Mouse (Mus musculus) B cell, adult 2 months (primary cell): ENCODE results near the gene Cenpx.
"Not testable (repeated sequence)": the region's sequence is repeated elsewhere in the genome, so short reads cannot be mapped to it uniquely, and the experiment has no call there.

Experiments
- DNase-seq, 2 experiments: peaks; one replicate each; pipeline ENCODE4 v3.0.0; 2022

The Cenpx gene

GRCm38 (mm10) chr11:120695641-120696040 lies 17.9 kb downstream of the Cenpx start:
- DNase-seq: no peak

GRCm38 (mm10) chr11:120695184-120695583 lies 18.4 kb downstream of the Cenpx start:
- no peak for DNase-seq

GRCm38 (mm10) chr11:120693461-120693860 lies 20.1 kb downstream of the Cenpx start:
- no peak for DNase-seq

- no peak for DNase-seq
These were observed 21.0 kb downstream of the Cenpx start for GRCm38 (mm10) chr11:120692471-120693011.

GRCm38 (mm10) chr11:120689365-120689764 lies 24.2 kb downstream of the Cenpx start:
- DNase-seq: no peak

- no peak for DNase-seq
These were observed 26.8 kb downstream of the Cenpx start for GRCm38 (mm10) chr11:120686650-120687272.

GRCm38 (mm10) chr11:120684660-120685059 lies 28.9 kb downstream of the Cenpx start:
- no peak for DNase-seq

- no peak for DNase-seq
These were observed 29.5 kb downstream of the Cenpx start for GRCm38 (mm10) chr11:120684086-120684485.

GRCm38 (mm10) chr11:120683536-120683935 lies 30.0 kb downstream of the Cenpx start:
- no peak for DNase-seq

- no peak for DNase-seq
These were observed 30.9 kb downstream of the Cenpx start for GRCm38 (mm10) chr11:120682683-120683082.

GRCm38 (mm10) chr11:120679909-120680308 lies 33.6 kb downstream of the Cenpx start:
- DNase-seq: peak; percentile 52 to 53

- DNase-seq: no peak
These were observed 36.6 kb downstream of the Cenpx start for GRCm38 (mm10) chr11:120676951-120677350.

- not testable (repeated sequence) for DNase-seq
These were observed 37.7 kb downstream of the Cenpx start for GRCm38 (mm10) chr11:120675875-120676274.

- DNase-seq: no peak
These were observed 39.9 kb downstream of the Cenpx start for GRCm38 (mm10) chr11:120673594-120674122.

- peak; percentile 97 to 98 for DNase-seq
These were observed 40.6 kb downstream of the Cenpx start, which contains the start of gene Aspscr1 for GRCm38 (mm10) chr11:120672687-120673593. Gene Aspscr1, plus strand, starts transcription at chr11:120672973.

GRCm38 (mm10) chr11:120666617-120667016 lies 46.9 kb downstream of the Cenpx start:
- DNase-seq: no peak

GRCm38 (mm10) chr11:120665406-120665805 lies 48.1 kb downstream of the Cenpx start:
- no peak for DNase-seq

- no peak for DNase-seq
These were observed 49.8 kb downstream of the Cenpx start for GRCm38 (mm10) chr11:120663714-120664113.

- no peak for DNase-seq
These were observed 50.8 kb downstream of the Cenpx start for GRCm38 (mm10) chr11:120662759-120663158.

- no peak for DNase-seq
These were observed 52.5 kb downstream of the Cenpx start, which contains the start of gene Notum for GRCm38 (mm10) chr11:120661076-120661460. Gene Notum, minus strand, starts transcription at chr11:120661175.
